34 mouse cellular contexts compared by ENCODE assay signal in genomic region chr5:73797980-73798379, GRCm38 (mm10).
"Had no signal": no experiment of that assay in that cellular context is flagged by ENCODE, and none has a peak within 500 bp of the region (broad histone marks: within the 10 kb centered on the region; RNA-seq: fewer than 3 reads in every experiment).

No protein-coding gene starts in this region.

- H3K4me2 ChIP-seq: heart, embryonic 11.5 days; heart, embryonic 12.5 days; heart, embryonic 13.5 days; heart, embryonic 15.5 days; hindbrain, embryonic 12.5 days; hindbrain, embryonic 13.5 days; hindbrain, embryonic 14.5 days; hindbrain, embryonic 15.5 days; intestine, embryonic 15.5 days; kidney, embryonic 15.5 days had no signal

- ATAC-seq: hindbrain, embryonic 16.5 days; hindbrain, postnatal 0 days; inflammation-experienced regulatory T-cells, adult 6 months; intestine, embryonic 15.5 days; intestine, embryonic 16.5 days; intestine, postnatal 0 days had no signal

- H3K27ac ChIP-seq: heart, embryonic 10.5 days; heart, embryonic 13.5 days; heart, embryonic 15.5 days; hindbrain, embryonic 10.5 days; hindbrain, embryonic 12.5 days; hindbrain, embryonic 13.5 days; hindbrain, embryonic 14.5 days; hindbrain, embryonic 15.5 days; hindbrain, postnatal 0 days; intestine, embryonic 15.5 days; kidney, embryonic 15.5 days; kidney, postnatal 0 days; layer of hippocampus, adult 2 months had no signal

- H3K36me3 ChIP-seq: heart, embryonic 10.5 days; heart, embryonic 12.5 days; heart, embryonic 13.5 days; heart, embryonic 15.5 days; hindbrain, embryonic 10.5 days; hindbrain, embryonic 12.5 days; hindbrain, embryonic 13.5 days; hindbrain, embryonic 15.5 days; intestine, embryonic 15.5 days; kidney, embryonic 15.5 days had no signal

- H3K27me3 ChIP-seq: heart, embryonic 12.5 days; heart, embryonic 13.5 days; heart, embryonic 15.5 days; hindbrain, embryonic 12.5 days; hindbrain, embryonic 13.5 days; hindbrain, embryonic 15.5 days; intestine, embryonic 15.5 days; kidney, embryonic 15.5 days had no signal

- DNase-seq: heart, postnatal 14 days; heart, postnatal 36 days; heart, postnatal 4 days; kidney, adult 11 months; kidney, adult 18-20 months; kidney, adult 2 months; kidney, adult 8-10 months; kidney, adult 9 months; kidney, postnatal 10 days; kidney, postnatal 14 days; kidney, postnatal 25 days; kidney, postnatal 36 days; kidney, postnatal 4 days; layer of hippocampus, adult 9-11 months; layer of hippocampus, postnatal 36 days had no signal

- H3K9ac ChIP-seq: heart, embryonic 12.5 days; heart, embryonic 13.5 days; heart, embryonic 15.5 days; hindbrain, embryonic 12.5 days; hindbrain, embryonic 13.5 days; hindbrain, embryonic 14.5 days; hindbrain, embryonic 15.5 days; intestine, embryonic 15.5 days; kidney, embryonic 15.5 days had no signal

- H3K4me3 ChIP-seq: heart, embryonic 10.5 days; heart, embryonic 12.5 days; heart, embryonic 13.5 days; heart, embryonic 15.5 days; hindbrain, embryonic 10.5 days; hindbrain, embryonic 12.5 days; hindbrain, embryonic 13.5 days; hindbrain, embryonic 15.5 days; intestine, embryonic 15.5 days; kidney, embryonic 15.5 days; layer of hippocampus, adult 2 months had no signal

- H3K4me1 ChIP-seq: heart, embryonic 10.5 days; heart, embryonic 12.5 days; heart, embryonic 13.5 days; heart, embryonic 15.5 days; hindbrain, embryonic 10.5 days; hindbrain, embryonic 12.5 days; hindbrain, embryonic 13.5 days; hindbrain, embryonic 15.5 days; kidney, embryonic 15.5 days had no signal

- H3K9me3 ChIP-seq: heart, embryonic 10.5 days; heart, embryonic 12.5 days; heart, embryonic 13.5 days; heart, embryonic 15.5 days; hindbrain, embryonic 10.5 days; hindbrain, embryonic 12.5 days; hindbrain, embryonic 13.5 days; hindbrain, embryonic 15.5 days; intestine, embryonic 15.5 days; kidney, embryonic 15.5 days had no signal
